Mouse (Mus musculus) embryonic facial prominence, embryonic 15.5 days (tissue): ENCODE data around the gene Gal3st2b. TPM values are rescaled to one million over a fixed set of nuclear protein-coding genes. Genes with fewer than 3 reads are reported as not detected.
"Not testable (repeated sequence)": the region's sequence is repeated elsewhere in the genome, so short reads cannot be mapped to it uniquely, and the experiment has no call there.

Source experiments
- ATAC-seq: fragments of 200-750 bp; cut with Nextera tagmentation; 2 replicates; pipeline ENCODE4 v1.8.0; 2017; ENCODE audit warnings: low read depth, moderate TSS enrichment; ENCODE audit not compliant: insufficient number of reproducible peaks, low FRiP score, low TSS enrichment
- H3K27ac ChIP-seq: fragments of 300-500 bp; sonication (generic); replicated peaks from 2 replicates; pipeline ENCODE4 v1.5.1; 2015; ENCODE audit warnings: mild to moderate bottlenecking, inconsistent platforms
- H3K27me3 ChIP-seq: fragments of 300-500 bp; sonication (generic); 2 replicates; pipeline ENCODE4 v1.6.1; 2015; ENCODE audit warnings: inconsistent platforms
- H3K36me3 ChIP-seq: fragments of 300-500 bp; sonication (generic); 2 replicates; pipeline ENCODE4 v1.6.1; 2015; ENCODE audit warnings: mild to moderate bottlenecking, inconsistent platforms
- H3K4me1 ChIP-seq: fragments of 300-500 bp; sonication (generic); 2 replicates; pipeline ENCODE4 v1.6.1; 2015; ENCODE audit warnings: inconsistent platforms
- H3K4me2 ChIP-seq: fragments of 300-500 bp; sonication (generic); replicated peaks from 2 replicates; pipeline ENCODE4 v1.6.1; 2015; ENCODE audit warnings: mild to moderate bottlenecking, inconsistent platforms
- H3K4me3 ChIP-seq: fragments of 300-500 bp; sonication (generic); replicated peaks from 2 replicates; pipeline ENCODE4 v1.5.1; 2015; ENCODE audit warnings: mild to moderate bottlenecking, inconsistent platforms
- H3K9ac ChIP-seq: fragments of 300-500 bp; sonication (generic); 2 replicates; pipeline ENCODE4 v1.6.1; 2015; ENCODE audit warnings: inconsistent platforms
- H3K9me3 ChIP-seq: fragments of 300-500 bp; sonication (generic); replicated peaks from 2 replicates; pipeline ENCODE4 v1.6.1; 2016; ENCODE audit warnings: inconsistent platforms
- WGBS: fragments of 180-500 bp; shearing (Covaris S2); methylation state at CpG from one replicate; pipeline ENCODE4 v1.1.7; 2015; 5-methylcytosine and 5-hydroxymethylcytosine counted together
- polyA plus RNA-seq: library from polyadenylated mRNA; unstranded; fragments of >200 nt; fragmentation: Nextera tagmentation; extraction: Ambion mirVana; gene quantifications from 2 replicates; pipeline ENCODE4 v1.2.1, GENCODE M21; 2015

Gene Gal3st2b
- polyA plus RNA-seq, 1 experiment from 2014 or later = 0.29 TPM

DNA sequence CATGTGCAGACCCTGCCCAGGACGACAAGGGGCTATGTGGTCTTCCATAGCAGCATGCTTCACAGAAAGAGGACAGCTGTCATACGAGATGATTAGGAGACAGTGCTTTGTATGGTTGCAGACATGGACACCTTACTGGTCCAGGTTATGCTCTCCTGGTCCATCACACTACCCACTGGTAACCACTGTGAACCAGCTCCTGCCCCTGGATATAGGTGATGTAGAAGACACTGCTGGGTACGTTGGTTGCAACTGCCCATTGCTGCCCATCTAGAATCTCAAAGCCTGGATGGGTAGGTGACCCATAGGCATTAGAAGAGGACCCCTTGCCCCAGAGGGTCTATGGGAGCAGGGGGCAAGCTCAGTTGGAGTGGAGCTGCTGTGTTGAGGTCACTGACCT lies 1.2 kb downstream of the Gal3st2b start:
- not testable (repeated sequence) for H3K4me2 ChIP-seq, H3K4me3 ChIP-seq, ATAC-seq, H3K27ac ChIP-seq, H3K27me3 ChIP-seq, H3K9ac ChIP-seq, H3K9me3 ChIP-seq, H3K4me1 ChIP-seq, H3K36me3 ChIP-seq
- 77% methylated on average over 3 of the region's 3 CpGs for WGBS

DNA sequence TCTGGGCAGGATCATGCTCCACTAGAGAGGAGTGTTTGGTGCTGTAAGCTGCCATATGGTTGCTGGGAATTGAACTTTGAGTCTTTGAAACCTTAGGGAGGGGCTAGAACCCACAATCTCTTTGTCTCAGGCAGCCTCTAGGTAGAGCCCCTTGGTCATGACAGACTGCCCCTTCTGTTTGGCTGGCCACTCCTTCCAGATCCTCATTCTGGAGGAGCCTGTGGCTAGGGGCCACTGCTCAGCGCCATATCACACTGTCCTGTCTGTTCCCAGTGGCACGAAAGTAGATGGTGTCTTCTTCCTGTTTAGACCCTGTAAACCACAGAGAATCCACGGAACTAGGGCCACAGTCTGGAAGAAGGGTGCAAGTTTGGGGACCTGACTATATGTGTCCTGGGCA lies 4.5 kb downstream of the Gal3st2b start:
- not testable (repeated sequence) for H3K4me3 ChIP-seq, H3K4me1 ChIP-seq, H3K4me2 ChIP-seq, H3K36me3 ChIP-seq, H3K9ac ChIP-seq, H3K27me3 ChIP-seq, ATAC-seq, H3K9me3 ChIP-seq, H3K27ac ChIP-seq
- WGBS = 88% methylated on average over 3 of the region's 3 CpGs

DNA sequence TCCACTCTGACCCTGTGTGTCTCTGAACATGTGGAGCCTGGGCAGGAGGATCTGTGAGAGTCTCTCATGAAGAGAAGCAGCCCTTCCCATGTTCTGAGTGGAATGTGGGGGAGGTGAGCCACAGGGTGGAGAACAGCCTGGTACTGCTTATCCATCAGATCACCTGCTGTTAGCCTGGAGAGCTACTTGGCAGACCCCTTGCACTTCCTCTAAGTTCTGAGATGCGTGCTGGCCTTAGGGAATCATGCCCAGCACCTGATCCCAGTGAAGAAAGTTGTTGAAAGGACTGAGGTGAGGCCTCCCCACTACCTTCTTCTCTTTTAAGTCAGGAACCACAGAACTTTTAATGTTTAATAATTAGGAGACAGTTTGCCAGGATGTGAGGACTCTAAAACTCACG lies 5.0 kb downstream of the Gal3st2b start:
- ATAC-seq, H3K4me1 ChIP-seq, H3K36me3 ChIP-seq, H3K9me3 ChIP-seq, H3K4me3 ChIP-seq, H3K27me3 ChIP-seq, H3K27ac ChIP-seq, H3K4me2 ChIP-seq, H3K9ac ChIP-seq: not testable (repeated sequence)
- 52% methylated on average over 2 of the region's 2 CpGs for WGBS

DNA sequence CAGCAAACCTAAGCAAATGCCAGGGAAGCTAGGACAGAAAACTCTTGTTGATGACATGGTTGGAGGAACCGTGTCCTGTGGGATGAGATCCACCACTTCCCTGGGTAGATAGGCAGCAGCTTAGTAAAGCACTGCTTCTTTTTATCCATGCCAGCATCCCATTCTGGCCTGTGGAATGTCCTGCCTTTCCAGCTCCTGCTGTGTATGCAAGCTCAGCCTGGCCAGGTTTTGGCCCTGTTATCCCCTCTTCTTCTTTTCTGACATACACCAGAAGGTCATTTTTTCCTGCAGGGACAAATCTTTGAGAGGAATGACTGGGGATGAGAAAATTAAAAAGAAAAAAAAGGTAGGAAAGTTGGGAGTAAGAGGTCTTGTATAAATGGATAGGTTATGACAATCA lies 17.3 kb downstream of the Gal3st2b start:
- 96% methylated on average over 1 of the region's 1 CpGs for WGBS
- not testable (repeated sequence) for ATAC-seq, H3K4me1 ChIP-seq, H3K4me2 ChIP-seq, H3K4me3 ChIP-seq, H3K36me3 ChIP-seq, H3K9me3 ChIP-seq, H3K27me3 ChIP-seq, H3K9ac ChIP-seq, H3K27ac ChIP-seq

DNA sequence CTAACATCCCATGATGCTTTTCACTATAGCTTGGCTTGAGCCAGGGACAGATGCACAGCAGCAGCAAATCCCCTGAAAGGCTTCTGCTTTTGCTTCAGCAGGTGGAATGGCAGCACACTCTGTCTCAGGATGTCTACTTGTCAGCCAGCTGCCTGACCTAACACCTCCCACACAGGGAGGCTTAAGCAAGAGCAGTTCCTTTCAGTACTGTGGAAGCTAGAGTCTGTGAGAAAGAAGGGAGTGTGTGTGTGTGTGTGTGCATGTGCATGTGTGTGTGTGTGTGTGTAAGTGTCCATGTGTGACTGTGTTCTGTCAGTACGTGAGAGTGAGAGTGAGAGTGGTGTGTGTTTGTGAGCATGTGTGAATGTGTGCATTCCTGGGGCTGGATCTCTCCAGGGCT lies 19.7 kb downstream of the Gal3st2b start:
- H3K4me3 ChIP-seq, H3K9ac ChIP-seq, H3K4me1 ChIP-seq, H3K36me3 ChIP-seq, H3K4me2 ChIP-seq, H3K27me3 ChIP-seq, H3K9me3 ChIP-seq, ATAC-seq, H3K27ac ChIP-seq: not testable (repeated sequence)
- 57% methylated on average over 1 of the region's 1 CpGs for WGBS

DNA sequence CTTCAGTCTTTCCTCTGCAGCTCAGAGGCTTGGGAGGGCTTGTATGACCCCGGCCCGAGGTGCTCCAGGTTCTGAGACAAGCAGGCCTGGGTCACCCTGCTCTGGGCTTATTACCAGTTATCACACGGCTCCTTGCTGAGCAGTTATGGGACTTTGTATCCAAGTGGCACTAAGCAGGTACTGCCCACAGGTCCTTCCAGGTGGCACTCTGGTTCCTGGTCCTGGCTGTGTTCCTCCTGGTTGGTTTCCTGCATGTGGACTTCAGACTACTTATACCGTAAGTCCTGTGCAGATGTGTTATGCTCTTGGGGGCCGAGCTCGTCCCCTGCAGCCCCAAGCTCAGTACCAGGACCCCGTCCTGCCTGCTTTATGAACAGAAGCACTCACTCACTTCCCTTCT lies 20.3 kb downstream of the Gal3st2b start:
- not testable (repeated sequence) for ATAC-seq, H3K36me3 ChIP-seq, H3K27me3 ChIP-seq, H3K4me1 ChIP-seq, H3K4me2 ChIP-seq, H3K4me3 ChIP-seq, H3K27ac ChIP-seq, H3K9ac ChIP-seq, H3K9me3 ChIP-seq
- 82% methylated on average over 7 of the region's 7 CpGs for WGBS

DNA sequence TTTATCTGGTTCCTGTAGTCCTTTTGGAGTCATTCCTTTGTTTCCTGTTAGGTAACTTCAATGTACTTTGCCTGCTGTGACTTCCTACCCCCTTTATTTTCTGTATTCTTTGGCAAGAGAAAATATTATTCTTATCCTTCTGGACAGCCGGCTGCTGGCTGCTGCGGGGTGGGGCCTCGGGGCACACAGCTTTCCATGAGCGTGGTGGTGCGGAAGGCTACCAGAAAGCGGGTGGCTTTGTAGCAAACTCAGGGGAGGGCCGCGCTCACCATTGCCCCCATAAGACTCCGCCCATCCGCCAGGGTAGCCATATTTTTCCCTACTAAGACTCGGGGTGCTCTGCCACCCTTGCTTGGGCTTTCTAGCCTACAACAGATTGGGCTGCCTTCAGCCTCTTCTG lies 31.0 kb downstream of the Gal3st2b start:
- not testable (repeated sequence) for H3K4me3 ChIP-seq, H3K36me3 ChIP-seq, H3K4me1 ChIP-seq, ATAC-seq, H3K4me2 ChIP-seq, H3K27me3 ChIP-seq, H3K27ac ChIP-seq, H3K9me3 ChIP-seq, H3K9ac ChIP-seq
- no CpG with 5 or more reads among the region's 11 CpGs for WGBS

DNA sequence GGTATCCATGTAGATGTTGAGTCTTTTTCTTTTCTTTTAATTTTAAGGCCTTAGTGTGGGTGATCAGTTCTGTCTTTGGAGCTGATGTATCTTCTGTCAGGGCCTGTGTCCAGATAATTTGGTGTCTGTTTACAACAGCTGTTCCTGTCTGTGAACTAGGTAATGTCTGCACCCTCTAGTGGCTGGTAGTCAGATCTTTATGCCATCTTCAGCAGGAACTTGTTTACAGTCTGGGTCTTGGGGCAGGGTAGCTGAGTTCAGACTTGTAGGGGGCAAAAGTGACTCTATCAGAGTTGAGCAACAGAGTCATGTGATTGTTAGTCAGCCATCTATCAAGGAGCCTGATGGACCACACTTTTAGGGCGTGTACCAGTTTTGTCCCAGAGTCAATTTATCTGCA lies 48.4 kb downstream of the Gal3st2b start:
- not testable (repeated sequence) for H3K36me3 ChIP-seq, H3K9me3 ChIP-seq
- no CpG with 5 or more reads among the region's 1 CpGs for WGBS

DNA sequence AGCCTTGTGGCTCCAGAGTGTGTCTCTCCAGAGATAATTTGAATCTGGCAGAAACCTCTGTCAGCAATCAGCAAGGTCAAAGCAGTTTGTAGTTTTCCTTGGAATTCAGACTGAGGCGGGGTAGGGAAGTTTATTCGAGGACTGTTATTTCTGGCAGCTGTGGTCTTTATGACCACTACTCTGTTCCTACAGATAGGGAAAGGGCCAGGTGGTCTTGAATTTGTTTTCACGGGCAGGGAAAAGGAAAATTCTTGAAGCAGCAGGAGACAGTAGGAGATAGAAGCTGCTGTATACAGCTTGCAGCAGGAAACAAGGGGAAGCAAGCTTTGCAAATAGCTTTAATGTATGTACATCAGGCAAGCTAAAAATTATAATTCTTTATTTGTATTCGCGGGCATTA lies 52.3 kb downstream of the Gal3st2b start:
- WGBS = 54% methylated on average over 3 of the region's 5 CpGs
- not testable (repeated sequence) for H3K27ac ChIP-seq, ATAC-seq, H3K27me3 ChIP-seq, H3K4me2 ChIP-seq, H3K9me3 ChIP-seq, H3K4me3 ChIP-seq, H3K4me1 ChIP-seq, H3K9ac ChIP-seq, H3K36me3 ChIP-seq

More for the DNA sequence above, 48.4 kb downstream of the Gal3st2b start:
- H3K4me3 ChIP-seq, H3K27me3 ChIP-seq, H3K4me2 ChIP-seq, ATAC-seq, H3K9ac ChIP-seq, H3K27ac ChIP-seq, H3K4me1 ChIP-seq: not testable (repeated sequence)

DNA sequence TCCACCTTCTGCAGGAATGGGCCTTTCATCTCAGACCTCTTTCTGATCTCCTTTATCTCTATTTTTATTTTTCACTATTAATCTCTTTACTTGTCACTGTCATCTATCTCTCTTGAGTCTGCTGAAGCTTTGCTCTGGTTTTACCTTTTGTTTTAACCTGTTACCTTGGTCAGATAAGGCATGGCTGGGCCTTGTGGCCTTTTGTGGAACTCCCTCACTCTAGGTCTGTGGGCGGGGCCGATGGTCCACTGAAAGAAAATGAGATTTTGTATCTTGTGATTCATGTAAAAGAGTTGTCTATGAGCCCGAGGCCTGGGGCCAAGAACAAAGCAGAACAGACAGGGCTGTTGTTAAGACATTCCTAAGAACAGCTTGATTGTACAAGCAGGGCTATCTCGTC lies 52.7 kb downstream of the Gal3st2b start:
- not testable (repeated sequence) for H3K27me3 ChIP-seq, ATAC-seq, H3K4me1 ChIP-seq, H3K27ac ChIP-seq, H3K36me3 ChIP-seq, H3K9ac ChIP-seq, H3K9me3 ChIP-seq, H3K4me2 ChIP-seq, H3K4me3 ChIP-seq
- WGBS = no CpG with 5 or more reads among the region's 4 CpGs

DNA sequence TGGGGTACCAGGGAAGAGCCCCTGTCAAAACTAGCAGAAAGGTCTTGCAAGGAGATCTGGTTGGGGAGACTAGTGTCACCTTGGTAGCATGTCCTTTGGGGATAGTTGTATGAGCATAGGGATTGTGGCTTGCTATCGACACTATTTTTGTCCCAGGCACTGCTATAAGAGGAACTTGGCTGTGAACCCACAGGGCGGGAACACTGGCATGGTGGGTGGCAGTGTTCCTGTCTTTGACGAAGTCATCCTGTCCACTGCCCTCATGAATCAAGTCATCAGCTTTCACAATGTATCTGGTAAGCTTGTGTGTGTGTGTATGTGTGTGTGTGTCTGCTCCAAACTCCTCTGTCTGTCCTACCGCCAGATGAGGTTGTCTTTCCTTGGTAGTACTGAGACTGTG lies 57.7 kb downstream of the Gal3st2b start:
- H3K9me3 ChIP-seq, H3K27ac ChIP-seq, H3K9ac ChIP-seq, ATAC-seq, H3K27me3 ChIP-seq, H3K4me2 ChIP-seq, H3K4me1 ChIP-seq, H3K36me3 ChIP-seq, H3K4me3 ChIP-seq: not testable (repeated sequence)
- 75% methylated on average over 2 of the region's 4 CpGs for WGBS

DNA sequence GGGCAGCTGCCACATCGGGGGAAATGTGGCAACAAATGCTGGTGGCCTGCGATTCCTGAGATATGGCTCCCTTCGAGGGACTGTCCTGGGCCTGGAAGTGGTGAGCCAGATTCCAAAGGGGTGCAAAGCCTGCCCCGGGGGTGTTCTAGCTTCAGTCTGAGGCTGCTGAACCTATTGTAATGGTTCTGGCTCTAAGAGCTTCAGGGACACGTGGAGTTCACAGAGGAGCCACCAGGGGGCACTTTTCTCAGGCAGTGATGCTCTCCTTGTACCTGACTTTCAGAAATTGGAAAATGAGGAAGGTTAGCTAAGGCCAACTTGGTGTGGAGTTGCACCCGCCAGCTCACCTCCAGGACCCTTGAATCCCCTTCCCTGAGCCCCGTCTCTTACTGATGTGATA lies 60.2 kb downstream of the Gal3st2b start:
- no CpG with 5 or more reads among the region's 7 CpGs for WGBS
- not testable (repeated sequence) for H3K9ac ChIP-seq, H3K27ac ChIP-seq, H3K27me3 ChIP-seq, H3K36me3 ChIP-seq, H3K9me3 ChIP-seq, ATAC-seq, H3K4me2 ChIP-seq, H3K4me1 ChIP-seq, H3K4me3 ChIP-seq

DNA sequence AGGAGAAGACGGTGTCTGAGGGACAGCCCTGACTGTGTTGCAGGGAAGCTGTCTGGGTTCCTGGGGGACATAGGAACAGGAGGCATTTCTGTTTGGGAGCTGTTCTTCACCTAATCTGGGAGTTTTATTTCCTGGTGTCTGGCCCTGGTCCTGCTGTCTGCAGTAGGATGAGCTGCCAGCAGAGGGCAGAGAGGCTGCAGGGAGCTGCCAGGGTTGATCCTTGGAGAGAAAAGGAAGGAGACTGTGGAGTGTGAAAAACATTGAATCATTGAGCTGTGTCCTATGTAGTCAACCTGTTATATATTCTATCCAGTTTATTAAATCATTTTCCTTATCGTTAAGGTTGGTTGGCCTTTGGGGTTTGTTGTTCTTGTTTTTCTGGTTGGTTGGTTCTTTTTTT lies 62.8 kb downstream of the Gal3st2b start:
- not testable (repeated sequence) for H3K27me3 ChIP-seq, H3K4me2 ChIP-seq, H3K9me3 ChIP-seq, H3K4me3 ChIP-seq, H3K27ac ChIP-seq, H3K4me1 ChIP-seq, H3K36me3 ChIP-seq, H3K9ac ChIP-seq, ATAC-seq
- WGBS = no CpG with 5 or more reads among the region's 2 CpGs
